Mouse (Mus musculus): ENCODE results near the gene Wfikkn1. TPM values are rescaled to one million over a fixed set of nuclear protein-coding genes. Genes with fewer than 3 reads are reported as not detected.
A peak's percentile ranks its signal among the peaks of the same experiment; 100 is the strongest.

The Wfikkn1 gene
- polyA plus RNA-seq, 1 experiment from 2014 or later = 0.71 TPM

- peaks cover 65% of the 10 kb centered on the region for H3K4me1 ChIP-seq (replicated peaks; ENCODE audit: control insufficient read depth, insufficient read depth, low read length)
- H3K27me3 ChIP-seq (ENCODE audit: control insufficient read depth, insufficient read depth, low read length) = no peaks in the 10 kb centered on the region
- H3K4me3 ChIP-seq (replicated peaks; ENCODE audit: low read length) = peak overlapping the region; percentile 62; the same call in 1 of the 2 replicates
These were observed 50.4 kb downstream of the Wfikkn1 start for GRCm38 (mm10) chr17:25830200-25830753.

GRCm38 (mm10) chr17:25829558-25830017 lies 51.1 kb downstream of the Wfikkn1 start:
- no peaks in the 10 kb centered on the region for H3K27me3 ChIP-seq (ENCODE audit: control insufficient read depth, insufficient read depth, low read length)
- peak overlapping the region; percentile 90 for H3K9ac ChIP-seq
- WGBS = 44% methylated on average over 8 of the region's 8 CpGs
- no peak for DNase-seq (ENCODE audit: low spot score)
- H3K36me3 ChIP-seq (replicated peaks; ENCODE audit: control insufficient read depth, insufficient read depth) = peaks cover 45% of the 10 kb centered on the region
- peak overlapping the region; percentile 95 for H3K4me2 ChIP-seq (replicated peaks)
- peak overlapping the region; percentile 62 for H3K4me3 ChIP-seq (replicated peaks; ENCODE audit: low read length)
- peaks cover 65% of the 10 kb centered on the region for H3K4me1 ChIP-seq (replicated peaks; ENCODE audit: control insufficient read depth, insufficient read depth, low read length)
- peak overlapping the region; percentile 92 for H3K27ac ChIP-seq
- ATAC-seq (ENCODE audit: low FRiP score) = no peak
- H3K9me3 ChIP-seq (ENCODE audit: control insufficient read depth, low read length) = no peaks in the 10 kb centered on the region

More at GRCm38 (mm10) chr17:25830200-25830753, 50.4 kb downstream of the Wfikkn1 start:
- DNase-seq (ENCODE audit: low spot score) (no peak), ATAC-seq (ENCODE audit: low FRiP score) (no peak)
- H3K9ac ChIP-seq = no peak overlapping the region
- no peaks in the 10 kb centered on the region for H3K9me3 ChIP-seq (ENCODE audit: control insufficient read depth, low read length)
- H3K27ac ChIP-seq = no peak overlapping the region
- WGBS = 81% methylated on average over 4 of the region's 4 CpGs
- H3K36me3 ChIP-seq (replicated peaks; ENCODE audit: control insufficient read depth, insufficient read depth) = peaks cover 45% of the 10 kb centered on the region
- peak overlapping the region; percentile 95 for H3K4me2 ChIP-seq (replicated peaks)

GRCm38 (mm10) chr17:25828712-25829557 lies 51.7 kb downstream of the Wfikkn1 start, which contains the start of gene Jmjd8:
Gene Jmjd8 (plus strand): TSS chr17:25828867.
- under 1% methylated on average over 32 of the region's 32 CpGs for WGBS
- Histone ChIP-seq H3K36me3 (replicated peaks; ENCODE audit: control insufficient read depth, insufficient read depth) (peaks cover 45% of the 10 kb centered on the region), H3K27ac (peak within 1 kb of the TSS; percentile 92), H3K9me3 (ENCODE audit: control insufficient read depth, low read length) (no peaks in the 10 kb centered on the region), H3K9ac (peak within 1 kb of the TSS; percentile 90), H3K4me3 (replicated peaks; ENCODE audit: low read length) (peak within 1 kb of the TSS; percentile 62), H3K4me1 (replicated peaks; ENCODE audit: control insufficient read depth, insufficient read depth, low read length) (peaks cover 65% of the 10 kb centered on the region), H3K4me2 (replicated peaks) (peak within 1 kb of the TSS; percentile 95), H3K27me3 (ENCODE audit: control insufficient read depth, insufficient read depth, low read length) (no peaks in the 10 kb centered on the region)
- peak; percentile 84 for DNase-seq (ENCODE audit: low spot score)
- ATAC-seq (ENCODE audit: low FRiP score) = peak; percentile 58

- 84% methylated on average over 8 of the region's 8 CpGs for WGBS
- H3K9me3 ChIP-seq (ENCODE audit: control insufficient read depth, low read length) = no peaks in the 10 kb centered on the region
- ATAC-seq (ENCODE audit: low FRiP score) = no peak
- H3K9ac ChIP-seq = peak overlapping the region; percentile 90
- peak overlapping the region; percentile 92; the same call in 1 of the 2 replicates for H3K27ac ChIP-seq
- H3K27me3 ChIP-seq (ENCODE audit: control insufficient read depth, insufficient read depth, low read length) = no peaks in the 10 kb centered on the region
- H3K4me3 ChIP-seq (replicated peaks; ENCODE audit: low read length) = peak overlapping the region; percentile 62
- peak overlapping the region; percentile 95 for H3K4me2 ChIP-seq (replicated peaks)
- DNase-seq (ENCODE audit: low spot score) = no peak
- peaks cover 61% of the 10 kb centered on the region for H3K4me1 ChIP-seq (replicated peaks; ENCODE audit: control insufficient read depth, insufficient read depth, low read length)
- H3K36me3 ChIP-seq (replicated peaks; ENCODE audit: control insufficient read depth, insufficient read depth) = peaks cover 45% of the 10 kb centered on the region
These were observed 52.4 kb downstream of the Wfikkn1 start for GRCm38 (mm10) chr17:25828223-25828594.

Small RNAs within 50 kb of the gene (microRNA-seq; reads per million reads assigned to microRNA genes)
- gene Mir3082 = 0.65 reads per million

Other genes starting within 250 kb of the Wfikkn1 start
- gene Gng13, start 163.7 kb downstream of the Wfikkn1 start, polyA plus RNA-seq (2014; fragmentation: Nextera tagmentation; extraction: Ambion mirVana) = 8.1 and 10.0 TPM in 2 replicates
- gene Chtf18, start 153.4 kb downstream of the Wfikkn1 start, polyA plus RNA-seq (2014; fragmentation: Nextera tagmentation; extraction: Ambion mirVana) = 3.4 and 3.6 TPM in 2 replicates
- 21.8 and 22.8 TPM in 2 replicates for gene Rpusd1, start 153.2 kb downstream of the Wfikkn1 start, polyA plus RNA-seq (2014; fragmentation: Nextera tagmentation; extraction: Ambion mirVana)
- not detected in 2 replicates for gene Mslnl, start 144.8 kb downstream of the Wfikkn1 start, polyA plus RNA-seq (2014; fragmentation: Nextera tagmentation; extraction: Ambion mirVana)
- not detected in 2 replicates for gene Msln, start 126.5 kb downstream of the Wfikkn1 start, polyA plus RNA-seq (2014; fragmentation: Nextera tagmentation; extraction: Ambion mirVana)
- 28.7 and 29.1 TPM in 2 replicates for gene Narfl, start 107.1 kb downstream of the Wfikkn1 start, polyA plus RNA-seq (2014; fragmentation: Nextera tagmentation; extraction: Ambion mirVana)
- 116 and 138 TPM in 2 replicates for gene Haghl, start 95.2 kb downstream of the Wfikkn1 start, polyA plus RNA-seq (2014; fragmentation: Nextera tagmentation; extraction: Ambion mirVana)
- 0.41 TPM in 1 of 2 replicates, not detected in the other for gene Ccdc78, start 94.3 kb downstream of the Wfikkn1 start, polyA plus RNA-seq (2014; fragmentation: Nextera tagmentation; extraction: Ambion mirVana)
- gene Fam173a, start 88.0 kb downstream of the Wfikkn1 start, polyA plus RNA-seq (2014; fragmentation: Nextera tagmentation; extraction: Ambion mirVana) = 77.6 and 91.6 TPM in 2 replicates
- gene AC134908.4, start 85.2 kb downstream of the Wfikkn1 start, polyA plus RNA-seq (2014; fragmentation: Nextera tagmentation; extraction: Ambion mirVana) = not detected in 2 replicates
- gene Metrn, start 83.7 kb downstream of the Wfikkn1 start, polyA plus RNA-seq (2014; fragmentation: Nextera tagmentation; extraction: Ambion mirVana) = 11.8 and 15.1 TPM in 2 replicates
- gene Fbxl16, start 71.8 kb downstream of the Wfikkn1 start, polyA plus RNA-seq (2014; fragmentation: Nextera tagmentation; extraction: Ambion mirVana) = 31.7 and 35.0 TPM in 2 replicates
- gene Wdr24, start 57.2 kb downstream of the Wfikkn1 start, polyA plus RNA-seq (2014; fragmentation: Nextera tagmentation; extraction: Ambion mirVana) = 29.9 and 32.1 TPM in 2 replicates
- 39.3 and 42.1 TPM in 2 replicates for gene Jmjd8, start 52.0 kb downstream of the Wfikkn1 start, polyA plus RNA-seq (2014; fragmentation: Nextera tagmentation; extraction: Ambion mirVana)
- 336 and 357 TPM in 2 replicates for gene Stub1, start 47.5 kb downstream of the Wfikkn1 start, polyA plus RNA-seq (2014; fragmentation: Nextera tagmentation; extraction: Ambion mirVana)
- 51.3 and 57.1 TPM in 2 replicates for gene Rhbdl1, start 43.6 kb downstream of the Wfikkn1 start, polyA plus RNA-seq (2014; fragmentation: Nextera tagmentation; extraction: Ambion mirVana)
- 8.7 and 9.3 TPM in 2 replicates for gene Gm20683, start 39.1 kb downstream of the Wfikkn1 start, polyA plus RNA-seq (2014; fragmentation: Nextera tagmentation; extraction: Ambion mirVana)
- 6.5 and 9.9 TPM in 2 replicates for gene Rhot2, start 36.0 kb downstream of the Wfikkn1 start, polyA plus RNA-seq (2014; fragmentation: Nextera tagmentation; extraction: Ambion mirVana)
- 13.1 and 14.2 TPM in 2 replicates for gene Wdr90, start 19.4 kb downstream of the Wfikkn1 start, polyA plus RNA-seq (2014; fragmentation: Nextera tagmentation; extraction: Ambion mirVana)
- 26.8 and 27.3 TPM in 2 replicates for gene Mcrip2, start 12.1 kb downstream of the Wfikkn1 start, polyA plus RNA-seq (2014; fragmentation: Nextera tagmentation; extraction: Ambion mirVana)
- 58.5 and 67.3 TPM in 2 replicates for gene Mettl26, start 5.8 kb downstream of the Wfikkn1 start, polyA plus RNA-seq (2014; fragmentation: Nextera tagmentation; extraction: Ambion mirVana)
- 28.1 and 29.8 TPM in 2 replicates for gene Rab40c, start 38.9 kb upstream of the Wfikkn1 start, polyA plus RNA-seq (2014; fragmentation: Nextera tagmentation; extraction: Ambion mirVana)
- 64.2 and 74.2 TPM in 2 replicates for gene Pigq, start 64.1 kb upstream of the Wfikkn1 start, polyA plus RNA-seq (2014; fragmentation: Nextera tagmentation; extraction: Ambion mirVana)
- gene Nhlrc4, start 64.1 kb upstream of the Wfikkn1 start, polyA plus RNA-seq (2014; fragmentation: Nextera tagmentation; extraction: Ambion mirVana) = 0.13 TPM in 1 of 2 replicates, not detected in the other
- gene A930017K11Rik, start 71.7 kb upstream of the Wfikkn1 start, polyA plus RNA-seq (2014; fragmentation: Nextera tagmentation; extraction: Ambion mirVana) = 0.44 and 1.8 TPM in 2 replicates
- 21.5 and 27.5 TPM in 2 replicates for gene Capn15, start 104.9 kb upstream of the Wfikkn1 start, polyA plus RNA-seq (2014; fragmentation: Nextera tagmentation; extraction: Ambion mirVana)
- 27.4 and 29.5 TPM in 2 replicates for gene Rab11fip3, start 188.7 kb upstream of the Wfikkn1 start, polyA plus RNA-seq (2014; fragmentation: Nextera tagmentation; extraction: Ambion mirVana)
- gene Decr2, start 209.5 kb upstream of the Wfikkn1 start, polyA plus RNA-seq (2014; fragmentation: Nextera tagmentation; extraction: Ambion mirVana) = 22.6 and 28.8 TPM in 2 replicates
- gene Nme4, start 214.7 kb upstream of the Wfikkn1 start, polyA plus RNA-seq (2014; fragmentation: Nextera tagmentation; extraction: Ambion mirVana) = 14.5 and 17.5 TPM in 2 replicates
- gene Tmem8, start 232.4 kb upstream of the Wfikkn1 start, polyA plus RNA-seq (2014; fragmentation: Nextera tagmentation; extraction: Ambion mirVana) = 3.2 and 3.9 TPM in 2 replicates
- gene Mrpl28, start 242.6 kb upstream of the Wfikkn1 start, polyA plus RNA-seq (2014; fragmentation: Nextera tagmentation; extraction: Ambion mirVana) = 184 and 190 TPM in 2 replicates